Mouse (Mus musculus): ENCODE measurements at regions not wholly inside any gene's neighbourhood (a gene's known extent, or its start where the extent isn't known, plus 50 kb on each side); places are given as distances from the start of the nearest gene placed in this dataset.

GRCm38 (mm10) chr6:133904501-133904900 is 50.9 kb upstream of the Kap start:
- no peak for DNase-seq

- DNase-seq: no peak
Observed at GRCm38 (mm10) chr6:133934667-133935066, 81.1 kb upstream of the Kap start.

GRCm38 (mm10) chr6:133935671-133936070 is 82.1 kb upstream of the Kap start:
- no peak for DNase-seq

GRCm38 (mm10) chr6:133959902-133960634 is 75.4 kb upstream of the Etv6 start:
- DNase-seq: no peak

- DNase-seq: peak; percentile 10
Observed at GRCm38 (mm10) chr6:133960713-133961112, 74.8 kb upstream of the Etv6 start.

GRCm38 (mm10) chr6:133962641-133963040 is 72.9 kb upstream of the Etv6 start:
- no peak for DNase-seq

GRCm38 (mm10) chr6:133963264-133963663 is 72.2 kb upstream of the Etv6 start:
- DNase-seq: no peak

GRCm38 (mm10) chr6:133967286-133967685 is 68.2 kb upstream of the Etv6 start:
- no peak for DNase-seq

GRCm38 (mm10) chr6:133972054-133972705 is 63.3 kb upstream of the Etv6 start:
- DNase-seq: no peak

GRCm38 (mm10) chr6:133973205-133973838 is 62.2 kb upstream of the Etv6 start:
- DNase-seq: no peak

- DNase-seq: no peak
Observed at GRCm38 (mm10) chr6:133975951-133976350, 59.5 kb upstream of the Etv6 start.

GRCm38 (mm10) chr6:133976854-133977253 is 58.6 kb upstream of the Etv6 start:
- DNase-seq: no peak

GRCm38 (mm10) chr6:133983804-133984514 is 51.5 kb upstream of the Etv6 start:
- DNase-seq: no peak

- no peak for DNase-seq
Observed at GRCm38 (mm10) chr6:133984666-133985355, 50.7 kb upstream of the Etv6 start.

All from gastrocnemius, postnatal 25 days (tissue).